Mouse (Mus musculus): ENCODE data around the gene Acsf3. TPM values are rescaled to one million over a fixed set of nuclear protein-coding genes. Genes with fewer than 3 reads are reported as not detected.

Acsf3 gene
- total RNA-seq, 2 experiments from 2014 or later, result 19.2 to 21.7 TPM

DNA sequence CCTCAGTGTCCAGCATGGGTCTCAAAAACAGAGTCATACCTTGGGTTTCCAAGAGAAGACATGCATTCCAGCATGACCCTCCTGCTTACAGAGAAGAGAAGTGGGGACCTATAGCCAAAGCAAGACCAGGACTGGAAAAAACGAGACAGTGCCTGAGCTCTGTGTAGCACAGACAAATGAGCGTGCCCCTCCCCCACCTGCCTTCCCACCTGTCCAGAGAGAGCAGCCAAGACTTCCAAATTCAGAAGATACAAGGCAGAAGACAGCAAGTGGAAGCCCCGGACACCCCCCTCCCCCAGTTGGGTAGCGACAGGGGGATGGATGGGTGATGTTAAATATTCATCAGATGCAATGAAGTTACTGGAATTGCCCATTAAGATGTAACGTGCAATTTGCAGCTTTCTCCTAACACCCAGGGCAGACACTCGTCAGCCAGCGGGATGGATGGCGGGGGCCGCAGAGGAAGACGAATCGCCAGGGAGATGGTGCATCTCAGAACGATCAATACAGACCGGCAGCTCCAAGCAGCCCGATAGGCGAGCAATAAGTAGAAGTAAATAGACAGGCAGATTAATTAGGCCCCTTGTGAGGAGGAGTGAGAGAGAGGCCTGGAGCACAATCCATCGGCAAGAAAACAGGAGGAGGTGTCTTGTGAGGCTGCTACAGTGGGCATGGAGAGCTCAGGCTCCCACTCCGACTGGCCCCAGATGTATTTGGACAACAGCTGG is 30.1 kb upstream of the Acsf3 start:
- Histone ChIP-seq H3K27ac (peak overlapping the region; percentile 67), H3K4me3 (no peak overlapping the region; the same call in 1 of the 2 replicates)
- no peak for DNase-seq (ENCODE audit: low spot score in 2 of 2)
- no peak for TF ChIP-seq CTCF (conservative IDR thresholded peaks at IDR 0.05)

DNA sequence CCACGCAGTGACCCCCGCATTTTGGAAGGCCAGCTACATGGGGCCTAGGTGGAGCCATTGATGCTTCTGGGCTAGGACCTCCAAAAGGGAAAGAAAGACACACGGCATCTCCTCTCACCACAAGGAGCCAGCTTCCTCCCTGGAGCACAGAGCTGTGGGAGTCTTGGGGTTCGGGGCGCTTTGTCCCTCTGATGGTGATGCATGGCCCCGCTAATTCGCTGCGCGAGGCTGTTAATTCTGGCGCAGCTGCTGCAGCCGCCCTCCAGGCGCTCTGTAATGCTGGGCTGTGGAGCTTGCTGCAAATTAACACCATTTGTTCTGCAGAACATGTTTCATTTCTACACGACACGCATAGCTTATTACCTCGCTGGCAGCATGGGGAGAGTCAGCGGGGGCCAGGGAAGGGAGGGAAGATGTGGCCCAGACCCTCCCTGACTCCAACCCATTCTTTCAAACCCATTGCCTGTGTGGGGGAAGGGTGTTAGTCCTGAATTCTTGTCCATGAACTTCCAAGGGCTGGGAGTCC is 29.5 kb upstream of the Acsf3 start:
- no peak for DNase-seq (ENCODE audit: low spot score in 2 of 2)
- Histone ChIP-seq H3K27ac (peak overlapping the region; percentile 67), H3K4me3 (no peak overlapping the region; the same call in 1 of the 2 replicates)
- no peak for TF ChIP-seq CTCF (conservative IDR thresholded peaks at IDR 0.05)

DNA sequence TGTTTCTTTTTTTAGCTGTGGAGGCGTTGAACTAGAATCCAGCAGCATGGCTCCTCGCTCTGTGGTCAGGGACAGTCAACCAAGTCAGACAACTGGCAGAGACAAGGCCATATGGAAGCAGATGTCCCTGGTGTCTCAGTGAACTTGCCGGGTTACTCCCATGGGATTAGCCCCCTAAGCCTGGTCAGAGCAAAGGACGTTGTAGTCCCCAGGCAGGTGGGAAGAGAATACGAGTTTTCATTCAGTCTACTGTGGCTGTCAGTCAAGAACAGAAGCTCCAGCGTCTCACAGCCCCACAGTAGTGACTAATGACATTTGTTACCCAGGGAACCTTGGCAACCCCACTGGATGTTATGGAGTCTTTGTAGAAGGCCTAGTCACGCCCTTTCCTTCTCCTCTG is 28.8 kb upstream of the Acsf3 start:
- TF ChIP-seq CTCF (conservative IDR thresholded peaks at IDR 0.05), result no peak
- Histone ChIP-seq H3K4me3 (no peak overlapping the region), H3K27ac (peak overlapping the region; percentile 67; the same call in 1 of the 2 replicates)
- DNase-seq (ENCODE audit: low spot score in 2 of 2), result no peak

GRCm38 (mm10) chr8:122747825-122748224 is 27.5 kb upstream of the Acsf3 start:
- H3K27ac ChIP-seq, result no peak overlapping the region
- no peak for TF ChIP-seq CTCF (conservative IDR thresholded peaks at IDR 0.05)
- DNase-seq (ENCODE audit: low spot score in 2 of 2), result no peak
- H3K4me3 ChIP-seq, result no peak overlapping the region

DNA sequence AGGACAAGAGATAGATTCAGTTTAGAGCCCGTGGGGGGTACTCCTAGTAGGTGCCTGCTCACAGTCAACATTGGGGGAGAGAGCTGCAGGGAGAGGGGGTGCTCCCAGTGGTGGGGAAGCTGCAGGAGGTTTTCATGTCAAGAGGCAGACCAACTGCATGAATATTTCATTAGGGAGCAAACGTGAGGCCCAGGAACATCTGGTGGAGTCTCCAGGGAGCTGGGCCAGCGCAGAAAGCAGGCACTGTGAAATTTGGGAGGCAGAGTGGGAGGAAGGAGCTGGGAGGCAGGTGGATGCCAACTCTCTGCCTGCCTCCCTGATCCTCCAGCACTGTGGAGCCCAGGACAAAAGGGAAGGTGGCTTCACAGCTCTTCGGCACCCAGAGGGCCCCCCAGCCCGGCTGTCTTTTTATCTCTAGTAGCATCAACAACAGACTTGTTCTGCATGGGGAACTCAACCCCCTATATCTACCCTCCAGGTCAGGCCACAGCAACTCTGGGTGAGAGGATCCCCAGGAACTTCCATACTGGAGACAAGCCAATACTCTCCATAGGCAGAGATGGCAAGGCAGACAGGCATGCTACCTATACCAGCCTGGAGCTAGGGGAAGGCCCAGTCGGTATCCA is 25.8 kb upstream of the Acsf3 start:
- DNase-seq (ENCODE audit: low spot score in 2 of 2), result no peak

DNA sequence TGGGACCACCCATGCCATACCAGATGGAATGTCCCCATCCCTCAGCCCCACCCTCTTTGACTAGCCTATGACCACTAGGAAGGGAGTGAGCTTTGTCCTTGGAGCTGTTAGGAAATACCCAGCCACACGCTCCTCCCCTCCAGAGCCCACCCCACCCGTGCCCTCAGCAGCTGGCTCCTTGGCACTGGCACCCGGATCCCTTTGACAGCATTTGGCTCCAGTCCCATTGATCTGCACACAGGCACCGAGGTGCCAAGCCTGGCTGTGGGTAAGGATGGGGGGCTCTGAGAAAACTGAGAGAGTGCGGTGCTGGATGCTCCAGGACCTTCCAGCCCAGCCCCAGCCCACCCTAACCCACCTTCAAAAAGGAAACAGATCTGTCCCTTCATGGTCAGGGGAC is 23.9 kb upstream of the Acsf3 start:
- peak in 1 of 2 experiments; percentile 50 for DNase-seq (ENCODE audit: low spot score in 2 of 2)
- Histone ChIP-seq H3K4me3 (peak overlapping the region; percentile 69), H3K27ac (peak overlapping the region; percentile 92)
- TF ChIP-seq CTCF (conservative IDR thresholded peaks at IDR 0.05), result no peak

More for the DNA sequence above, 25.8 kb upstream of the Acsf3 start:
- TF ChIP-seq CTCF (conservative IDR thresholded peaks at IDR 0.05), result no peak
- peak overlapping the region; percentile 11 for H3K4me3 ChIP-seq
- H3K27ac ChIP-seq, result 0 out of 2 replicates have a peak overlapping the region, but pooled peaks have one; percentile 7

- peak overlapping the region; percentile 69 for H3K4me3 ChIP-seq
- TF ChIP-seq CTCF (conservative IDR thresholded peaks at IDR 0.05), result no peak
- peak; percentile 52 to 79 for DNase-seq (ENCODE audit: low spot score in 2 of 2)
- H3K27ac ChIP-seq, result peak overlapping the region; percentile 92
Observed at GRCm38 (mm10) chr8:122752111-122752721, 23.1 kb upstream of the Acsf3 start.

GRCm38 (mm10) chr8:122758597-122758996 is 16.7 kb upstream of the Acsf3 start:
- TF ChIP-seq CTCF (conservative IDR thresholded peaks at IDR 0.05), result no peak
- no peak overlapping the region for H3K27ac ChIP-seq
- no peak overlapping the region for H3K4me3 ChIP-seq
- no peak for DNase-seq (ENCODE audit: low spot score in 2 of 2)

- DNase-seq (ENCODE audit: low spot score in 2 of 2), result no peak
- no peak overlapping the region for H3K27ac ChIP-seq
- H3K4me3 ChIP-seq, result no peak overlapping the region
- TF ChIP-seq CTCF (conservative IDR thresholded peaks at IDR 0.05), result no peak
Observed at GRCm38 (mm10) chr8:122760116-122760515, 15.2 kb upstream of the Acsf3 start.

DNA sequence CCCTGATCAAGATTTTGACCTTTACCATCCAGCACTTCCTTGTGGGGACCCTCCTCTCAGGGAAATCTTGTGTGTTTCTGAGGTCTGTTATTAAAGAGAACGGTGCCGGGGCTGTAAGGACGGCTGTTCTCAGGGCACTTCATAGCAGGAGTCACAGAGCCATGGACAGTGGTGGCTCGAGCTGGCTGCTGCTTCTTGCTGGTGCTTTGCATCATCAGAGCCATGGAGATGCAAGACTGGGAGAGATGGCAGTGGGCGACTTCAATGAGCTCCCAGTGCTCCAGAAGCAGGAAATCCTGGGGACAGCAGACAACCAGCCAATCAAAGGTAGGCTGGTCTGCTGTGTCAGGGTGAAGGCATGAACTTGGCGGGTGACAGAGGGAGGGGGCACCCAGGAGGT is 14.2 kb upstream of the Acsf3 start:
- H3K27ac ChIP-seq, result no peak overlapping the region
- no peak for TF ChIP-seq CTCF (conservative IDR thresholded peaks at IDR 0.05)
- no peak for DNase-seq (ENCODE audit: low spot score in 2 of 2)
- H3K4me3 ChIP-seq, result no peak overlapping the region

DNA sequence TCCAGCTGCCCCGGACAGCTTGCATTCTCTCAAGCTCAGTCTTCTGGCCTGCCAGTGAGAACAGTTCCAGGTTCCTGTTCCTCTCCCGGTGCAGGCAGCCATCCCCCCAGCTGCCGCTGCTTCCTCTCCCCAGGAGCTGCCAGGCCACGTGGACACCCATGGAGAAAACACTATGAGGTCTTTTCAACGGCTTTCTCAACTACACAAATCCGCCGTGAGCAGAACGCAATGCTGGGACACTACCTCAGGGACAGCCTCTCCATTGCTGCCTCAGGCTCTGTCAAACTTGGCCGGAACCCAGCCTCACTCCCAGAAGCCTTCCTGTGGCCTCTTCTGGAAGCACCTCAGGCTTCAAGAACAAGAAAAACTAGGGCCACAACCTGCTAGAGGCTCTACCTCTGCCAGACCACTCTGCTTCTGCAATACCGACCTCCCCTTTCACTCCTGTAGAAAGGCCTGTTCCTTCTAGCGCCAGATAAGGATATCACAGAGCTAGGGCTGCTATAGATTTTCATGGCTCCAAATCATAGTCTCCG is 12.5 kb upstream of the Acsf3 start:
- DNase-seq (ENCODE audit: low spot score in 2 of 2), result no peak
- no peak for TF ChIP-seq CTCF (conservative IDR thresholded peaks at IDR 0.05)
- H3K27ac ChIP-seq, result no peak overlapping the region

DNA sequence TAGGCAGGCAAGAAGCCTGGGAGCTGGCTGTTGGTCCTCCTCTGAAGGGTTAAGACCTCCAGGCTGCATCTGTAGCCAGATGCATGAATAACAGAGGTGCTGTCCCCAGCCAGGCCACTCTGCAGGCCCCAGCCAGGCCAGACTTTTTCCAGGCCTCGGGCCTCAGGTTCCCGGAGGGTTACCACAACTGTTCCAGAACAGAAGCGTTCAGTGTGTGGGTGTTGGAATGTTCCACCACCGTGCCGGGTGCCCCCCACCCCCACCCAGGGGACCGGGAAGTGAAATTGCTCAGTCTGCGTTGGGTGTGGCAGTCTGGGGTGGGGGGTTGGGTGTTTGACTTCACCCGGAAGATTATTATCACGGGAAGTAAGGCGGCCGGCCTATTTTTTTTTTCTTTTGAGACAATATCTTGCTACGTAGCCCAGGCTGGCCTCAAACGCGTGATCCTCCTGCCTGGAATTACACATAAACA is 12.0 kb upstream of the Acsf3 start:
- DNase-seq (ENCODE audit: low spot score in 2 of 2), result no peak
- TF ChIP-seq CTCF (conservative IDR thresholded peaks at IDR 0.05), result no peak
- no peak overlapping the region for H3K27ac ChIP-seq
- H3K4me3 ChIP-seq, result no peak overlapping the region

More for the DNA sequence above, 12.5 kb upstream of the Acsf3 start:
- no peak overlapping the region for H3K4me3 ChIP-seq

Data from layer of hippocampus, adult 2 months (tissue).